Mouse (Mus musculus): ENCODE data around the gene Thra. TPM values are rescaled to one million over a fixed set of nuclear protein-coding genes. Genes with fewer than 3 reads are reported as not detected.

The Thra gene
- total and polyA plus RNA-seq, 3 experiments: 1.1 to 3.9 (median 3.8) TPM

GRCm38 (mm10) chr11:98752562-98753140 lies 12.2 kb downstream of the Thra start:
- H3K27me3 ChIP-seq (replicated peaks): peaks cover 6% of the 10 kb centered on the region
- DNase-seq (ENCODE audit: extremely low read depth): no peak
- in situ Hi-C loops (cut with MboI; ENCODE audit: low pct_ligation_motif_present, low pct_unique_long_range_greater_than_20kb, low sequenced_read_pairs) (no loop called here), dilution Hi-C loops (cut with MboI; ENCODE audit: extremely low pct_ligation_motif_present, extremely low pct_unique_long_range_greater_than_20kb, low sequenced_read_pairs) (no loop called here)
- H3K79me2 ChIP-seq (replicated peaks; ENCODE audit: control insufficient read depth, extremely low read depth, insufficient read depth, poor library complexity, severe bottlenecking): no peaks in the 10 kb centered on the region
- H3K4me3 ChIP-seq (replicated peaks in 1 of 3; ENCODE audit: low read depth in 2 of 3, low read length in 2 of 3, poor library complexity in 1 of 3): no peak overlapping the region
- H3K27ac ChIP-seq (ENCODE audit: insufficient read depth, low read depth): no peak overlapping the region
- no peak overlapping the region for H3K4me2 ChIP-seq (ENCODE audit: insufficient read depth, low read depth, poor library complexity, severe bottlenecking)
- H3K36me3 ChIP-seq (replicated peaks in 1 of 2; ENCODE audit: control insufficient read depth in 1 of 2, insufficient read depth in 1 of 2, low read length in 1 of 2): no peaks in the 10 kb centered on the region
- H3K4me1 ChIP-seq (ENCODE audit: control insufficient read depth in 1 of 2, insufficient read depth in 2 of 2): peaks cover 34 to 62% of the 10 kb centered on the region in 2 experiments
- no peaks in the 10 kb centered on the region for H3K9me3 ChIP-seq (replicated peaks; ENCODE audit: low read length)
- TF ChIP-seq MYC (IDR thresholded peaks at IDR 0.05; ENCODE audit: low read depth, low read length): no peak
- peak; percentile 43 for TF ChIP-seq JUN (IDR thresholded peaks at IDR 0.05; ENCODE audit: insufficient read depth, low read depth, low read length)
- no peak for TF ChIP-seq ELF1 (IDR thresholded peaks at IDR 0.05; ENCODE audit: low read depth, low read length)
- no peak for TF ChIP-seq EP300 (IDR thresholded peaks at IDR 0.05; ENCODE audit: low read length)
- no peak for TF ChIP-seq POLR2A (IDR thresholded peaks at IDR 0.05; ENCODE audit: low read depth, low read length)
- peak; percentile 48; the same call in 1 of the 2 replicates for TF ChIP-seq JUND (conservative IDR thresholded peaks at IDR 0.05; ENCODE audit: low read depth, low read length)
- TF ChIP-seq TBP (conservative IDR thresholded peaks at IDR 0.05; ENCODE audit: low read depth, low read length): no peak
- TF ChIP-seq MXI1 (IDR thresholded peaks at IDR 0.05; ENCODE audit: low read depth, low read length): no peak
- TF ChIP-seq RCOR1 (conservative IDR thresholded peaks at IDR 0.05; ENCODE audit: low read depth, low read length): no peak
- no peak for TF ChIP-seq SMC3 (IDR thresholded peaks at IDR 0.05; ENCODE audit: low read depth, low read length)
- TF ChIP-seq CTCF (conservative IDR thresholded peaks at IDR 0.05 in 1 of 2, IDR thresholded peaks at IDR 0.05 in 1 of 2; ENCODE audit: low read depth in 2 of 2, low read length in 2 of 2): no peak
- TF ChIP-seq NELFE (IDR thresholded peaks at IDR 0.05; ENCODE audit: low read depth, low read length): no peak
- TF ChIP-seq POLR2AphosphoS2 (IDR thresholded peaks at IDR 0.05; ENCODE audit: low read depth, low read length): no peak
- TF ChIP-seq ZC3H11A (IDR thresholded peaks at IDR 0.05; ENCODE audit: low read depth, low read length): no peak
- no peak overlapping the region for H3K9ac ChIP-seq (ENCODE audit: insufficient read depth, low read depth)

- H3K36me3 ChIP-seq (replicated peaks in 1 of 2; ENCODE audit: control insufficient read depth in 1 of 2, insufficient read depth in 1 of 2, low read length in 1 of 2): no peaks in the 10 kb centered on the region
- in situ Hi-C loops (cut with MboI; ENCODE audit: low pct_ligation_motif_present, low pct_unique_long_range_greater_than_20kb, low sequenced_read_pairs) (no loop called here), dilution Hi-C loops (cut with MboI; ENCODE audit: extremely low pct_ligation_motif_present, extremely low pct_unique_long_range_greater_than_20kb, low sequenced_read_pairs) (no loop called here)
- H3K27me3 ChIP-seq (replicated peaks): peaks cover 2% of the 10 kb centered on the region
- H3K4me1 ChIP-seq (ENCODE audit: control insufficient read depth in 1 of 2, insufficient read depth in 2 of 2): peaks cover 31 to 58% of the 10 kb centered on the region in 2 experiments
- no peak overlapping the region for H3K9ac ChIP-seq (ENCODE audit: insufficient read depth, low read depth)
- no peak for TF ChIP-seq KAT2A (IDR thresholded peaks at IDR 0.05; ENCODE audit: insufficient replicate concordance, low read length)
- TF ChIP-seq HCFC1 (IDR thresholded peaks at IDR 0.05; ENCODE audit: low read depth, low read length): no peak
- no peak for TF ChIP-seq E2F4 (IDR thresholded peaks at IDR 0.05; ENCODE audit: insufficient replicate concordance, low read depth, low read length)
- no peak for TF ChIP-seq EP300 (IDR thresholded peaks at IDR 0.05; ENCODE audit: low read length)
- no peak overlapping the region for H3K4me3 ChIP-seq (replicated peaks in 1 of 3; ENCODE audit: low read depth in 2 of 3, low read length in 2 of 3, poor library complexity in 1 of 3)
- no peak overlapping the region for H3K27ac ChIP-seq (ENCODE audit: insufficient read depth, low read depth)
- H3K4me2 ChIP-seq (ENCODE audit: insufficient read depth, low read depth, poor library complexity, severe bottlenecking): no peak overlapping the region
- no peak for DNase-seq (ENCODE audit: extremely low read depth)
- H3K9me3 ChIP-seq (replicated peaks; ENCODE audit: low read length): no peaks in the 10 kb centered on the region
- no peaks in the 10 kb centered on the region for H3K79me2 ChIP-seq (replicated peaks; ENCODE audit: control insufficient read depth, extremely low read depth, insufficient read depth, poor library complexity, severe bottlenecking)
Measured at GRCm38 (mm10) chr11:98753264-98753663, 12.8 kb downstream of the Thra start.
